Mouse (Mus musculus): ENCODE data around the gene Adcy10. TPM values are rescaled to one million over a fixed set of nuclear protein-coding genes. Genes with fewer than 3 reads are reported as not detected.

Gene Adcy10
- polyA plus RNA-seq (2014; fragmentation: Illumina TruSeq; extraction: RNeasy Lipid Tissue Mini Kit (QIAGEN cat#74804); ENCODE audit: low replicate concordance) = 0.22 TPM

DNA sequence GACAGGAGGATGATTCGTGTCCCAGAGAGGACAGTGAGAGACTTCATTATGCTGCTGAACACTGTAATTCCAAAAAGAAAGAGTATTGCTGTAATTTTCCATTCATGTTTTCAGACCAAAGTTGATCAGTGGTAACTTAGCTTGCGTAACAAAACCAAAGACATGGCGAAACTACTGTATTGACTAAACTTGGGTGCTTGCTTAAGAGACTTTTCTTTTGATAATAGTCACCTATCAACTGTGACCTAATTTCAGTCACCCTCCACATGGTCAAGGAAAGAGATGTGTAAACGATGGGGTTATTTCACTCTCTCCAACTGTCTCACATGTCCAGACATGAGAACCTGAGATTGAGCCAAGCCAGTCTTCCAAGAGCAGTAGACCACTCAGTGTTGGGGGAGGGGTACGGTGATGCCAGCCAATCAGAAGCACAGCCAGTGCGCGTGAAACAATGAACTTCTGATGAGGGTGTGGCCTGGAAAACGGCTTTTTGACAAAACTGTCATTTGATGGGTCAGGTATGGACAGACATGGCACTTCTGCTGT, at the start of gene Adcy10:
TSS of gene Adcy10 (plus strand) at position 496 of the 546 bp plus-strand sequence.

GRCm38 (mm10) chr1:165460360-165460800, 24.6 kb upstream of the Adcy10 start, which contains the start of the genes Dcaf6 and Mpc2:
Gene Dcaf6, minus strand, starts transcription at chr1:165460475.
Gene Mpc2, plus strand, starts transcription at chr1:165460637.

Other genes with a start within 250 kb of the Adcy10 start
- gene Tiprl, start 248.2 kb upstream of the Adcy10 start, polyA plus RNA-seq (2014; fragmentation: Illumina TruSeq; extraction: RNeasy Lipid Tissue Mini Kit (QIAGEN cat#74804); ENCODE audit: low replicate concordance) = 125 TPM
- gene Gpr161, start 189.4 kb upstream of the Adcy10 start, polyA plus RNA-seq (2014; fragmentation: Illumina TruSeq; extraction: RNeasy Lipid Tissue Mini Kit (QIAGEN cat#74804); ENCODE audit: low replicate concordance) = 1.6 TPM
- 26.1 TPM for gene Dcaf6, start 24.7 kb upstream of the Adcy10 start, polyA plus RNA-seq (2014; fragmentation: Illumina TruSeq; extraction: RNeasy Lipid Tissue Mini Kit (QIAGEN cat#74804); ENCODE audit: low replicate concordance)
- gene Mpc2, start 24.5 kb upstream of the Adcy10 start, polyA plus RNA-seq (2014; fragmentation: Illumina TruSeq; extraction: RNeasy Lipid Tissue Mini Kit (QIAGEN cat#74804); ENCODE audit: low replicate concordance) = 494 TPM
- 24.2 TPM for gene Mpzl1, start 149.4 kb downstream of the Adcy10 start, polyA plus RNA-seq (2014; fragmentation: Illumina TruSeq; extraction: RNeasy Lipid Tissue Mini Kit (QIAGEN cat#74804); ENCODE audit: low replicate concordance)
- gene Rcsd1, start 224.6 kb downstream of the Adcy10 start, polyA plus RNA-seq (2014; fragmentation: Illumina TruSeq; extraction: RNeasy Lipid Tissue Mini Kit (QIAGEN cat#74804); ENCODE audit: low replicate concordance) = 5.2 TPM

Data from small intestine, adult 10 weeks (tissue).